Mouse (Mus musculus) urinary bladder, postnatal 10 days (tissue): Measurements from ENCODE around the gene Pih1d3.

Source experiments
- DNase-seq: peaks from one replicate; pipeline ENCODE4 v3.0.0; 2022; ENCODE audit warnings: low spot score

Pih1d3 gene

DNA sequence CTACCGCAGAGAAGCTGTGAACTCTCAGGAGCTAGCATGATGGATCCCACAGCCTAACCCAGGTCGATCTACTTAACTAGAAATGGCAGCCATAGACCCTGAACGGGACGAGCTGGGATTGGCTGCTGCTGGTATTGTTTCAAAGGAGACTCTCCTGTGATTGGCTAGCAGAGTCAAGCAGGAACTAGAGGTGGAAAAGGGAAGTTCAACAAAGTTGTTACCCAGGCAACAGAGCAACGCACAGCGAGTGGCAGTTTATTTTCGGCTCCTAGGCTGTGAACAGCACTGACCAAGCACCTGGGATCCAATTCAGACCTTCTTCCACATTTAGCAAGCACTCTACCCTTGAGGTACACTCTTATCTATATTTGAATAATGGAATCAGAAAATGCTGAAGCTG lies at the start of gene Pih1d3, which contains the start of gene 4931428L18Rik:
Gene Pih1d3, plus strand, starts transcription at position 275 of the 400 bp plus-strand sequence.
Gene 4931428L18Rik, minus strand, starts transcription at position 121 of the 400 bp plus-strand sequence.
- DNase-seq, result no peak

DNA sequence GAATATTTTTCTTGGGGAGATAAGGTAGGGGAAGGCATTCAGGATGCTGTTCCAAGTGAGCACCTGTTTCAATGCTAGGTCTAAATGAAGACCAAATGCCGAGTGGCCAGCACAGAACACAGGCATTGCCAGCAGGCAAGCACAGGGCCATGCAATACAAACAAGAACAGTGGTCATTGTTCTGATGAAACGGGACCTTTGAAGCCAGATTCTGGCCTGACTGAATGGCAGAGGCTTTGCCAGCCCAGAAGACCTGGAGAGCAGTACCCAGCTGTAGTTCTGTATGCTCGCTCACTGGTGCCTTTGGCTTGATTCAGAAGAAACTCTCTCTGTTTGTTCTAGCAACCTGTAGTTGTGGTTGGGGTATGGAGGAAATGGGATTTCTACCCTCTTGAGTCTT lies 47.2 kb upstream of the Pih1d3 start:
- DNase-seq, result no peak

DNA sequence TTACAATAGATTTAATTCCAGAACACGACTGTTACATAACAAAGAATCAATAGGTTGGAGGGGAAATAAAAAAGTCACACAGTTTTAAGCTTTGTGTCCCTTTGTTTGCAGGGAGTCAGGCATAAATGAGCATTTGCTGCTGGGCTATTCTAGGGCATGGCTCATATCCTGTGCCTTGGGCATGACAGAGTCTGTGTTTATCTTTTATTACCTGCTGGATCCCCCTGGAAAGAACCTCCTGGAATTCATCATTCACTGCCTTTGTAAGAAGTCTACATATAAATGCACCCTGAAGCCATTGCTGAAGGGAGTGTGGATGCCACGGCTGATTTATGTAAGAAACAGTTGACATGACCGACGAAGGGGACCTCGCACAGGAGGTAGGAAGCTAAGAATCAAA lies 46.5 kb upstream of the Pih1d3 start, which contains the start of gene Lgsn:
Gene Lgsn, plus strand, starts transcription at position 301 of the 400 bp plus-strand sequence.
- DNase-seq, result no peak

DNA sequence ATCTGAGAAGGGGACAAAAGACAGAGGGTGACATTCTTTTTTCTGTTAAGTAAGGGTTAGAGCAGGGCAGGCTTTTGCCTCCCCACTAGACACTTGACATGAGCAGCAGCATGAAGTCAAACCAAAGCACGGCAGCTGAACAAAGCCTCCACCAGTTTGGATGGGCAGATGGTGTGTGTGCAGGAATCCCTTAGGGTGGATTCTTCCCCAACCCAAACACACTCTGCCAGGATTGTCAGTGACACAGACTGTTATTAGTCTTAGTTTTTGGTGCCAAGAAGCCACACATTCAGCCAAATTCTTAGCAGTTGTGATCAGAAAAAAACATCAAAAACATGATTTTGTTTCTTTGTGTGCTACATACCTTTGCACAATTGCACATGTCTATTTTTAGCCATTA lies 44.4 kb upstream of the Pih1d3 start:
- no peak for DNase-seq

DNA sequence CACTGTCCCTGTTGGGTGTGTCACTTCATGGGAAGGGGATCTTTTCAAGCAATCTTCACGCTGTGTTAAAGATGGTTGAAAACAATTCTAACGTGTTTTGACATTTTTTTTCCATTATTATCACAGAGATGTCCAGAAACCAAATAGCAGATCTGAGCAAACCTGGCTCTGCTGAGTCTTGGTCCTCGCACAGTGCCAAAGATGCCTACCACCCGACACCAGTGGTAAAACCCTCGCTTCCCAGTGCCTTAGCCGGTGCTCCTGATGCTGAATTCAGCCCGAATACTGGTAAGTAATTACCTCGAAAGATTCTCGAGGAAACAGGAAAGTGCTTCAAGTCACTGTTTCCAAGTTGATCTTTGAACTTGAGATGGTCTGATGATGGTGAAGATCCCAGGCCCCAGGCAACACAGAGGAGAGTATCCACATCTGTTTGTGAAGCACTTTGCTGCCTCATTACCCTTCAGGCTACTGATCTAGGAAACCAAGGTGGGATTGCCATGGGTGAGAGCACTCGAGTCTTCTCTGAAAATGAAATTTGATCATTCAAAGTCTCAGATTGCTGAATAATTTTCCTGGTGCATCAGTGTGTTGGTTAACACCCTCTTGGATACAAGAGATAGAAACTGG lies 32.3 kb upstream of the Pih1d3 start:
- no peak for DNase-seq

DNA sequence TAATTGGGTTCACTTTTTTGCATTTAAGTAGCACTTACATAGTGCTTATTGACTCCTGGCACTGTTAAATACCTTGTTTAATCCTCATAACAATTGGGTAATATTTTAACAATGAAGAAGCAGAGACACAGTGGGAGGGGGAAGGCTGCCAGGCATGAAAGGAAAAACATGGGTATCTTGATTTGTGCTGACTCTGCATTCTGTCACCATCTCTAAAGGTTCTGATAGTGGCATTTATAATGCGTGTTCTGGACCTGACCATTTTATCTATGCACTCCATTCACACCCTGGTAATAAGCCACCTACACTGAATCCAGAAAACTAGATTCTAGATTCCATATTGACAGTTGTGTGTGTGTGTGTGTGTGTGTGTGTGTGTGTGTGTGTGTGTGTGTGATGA lies 27.0 kb upstream of the Pih1d3 start:
- no peak for DNase-seq

DNA sequence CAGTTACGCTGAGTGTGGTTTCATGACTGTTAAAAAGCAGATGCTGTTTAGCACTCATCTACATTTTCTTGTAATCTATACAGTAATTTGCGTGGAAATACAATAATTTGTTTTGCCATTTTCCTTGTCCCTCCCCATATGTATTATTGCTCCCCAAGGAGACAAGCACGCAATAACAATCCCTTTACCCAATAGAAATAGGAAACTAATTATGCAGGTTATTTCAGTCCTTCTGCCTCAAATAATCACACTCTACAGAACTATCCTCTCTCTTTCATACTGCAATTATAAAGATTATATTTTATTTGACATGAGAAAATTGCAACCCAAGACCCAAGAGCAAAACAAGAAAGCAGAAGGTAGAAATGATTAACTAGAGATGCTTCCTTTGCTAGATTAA lies 25.7 kb upstream of the Pih1d3 start:
- DNase-seq, result no peak

DNA sequence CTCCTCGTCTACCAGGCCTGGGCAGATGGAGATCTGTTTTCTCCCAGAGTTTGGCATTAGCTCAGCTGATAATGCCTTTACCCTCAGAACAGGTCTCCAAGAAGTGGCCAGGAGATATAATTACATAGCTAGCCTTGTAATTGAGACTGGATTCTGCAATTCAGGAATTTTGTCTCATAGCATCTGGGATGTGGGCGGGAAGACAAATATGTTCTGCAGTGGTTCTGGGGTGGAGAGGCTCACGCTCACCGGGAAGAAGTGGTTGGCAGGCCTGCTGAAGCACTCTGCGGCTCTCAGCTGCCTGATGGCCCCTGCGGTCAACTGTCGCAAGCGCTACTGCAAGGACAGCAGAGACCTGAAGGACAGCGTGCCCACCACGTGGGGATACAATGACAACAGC lies 18.9 kb upstream of the Pih1d3 start:
- no peak for DNase-seq

DNA sequence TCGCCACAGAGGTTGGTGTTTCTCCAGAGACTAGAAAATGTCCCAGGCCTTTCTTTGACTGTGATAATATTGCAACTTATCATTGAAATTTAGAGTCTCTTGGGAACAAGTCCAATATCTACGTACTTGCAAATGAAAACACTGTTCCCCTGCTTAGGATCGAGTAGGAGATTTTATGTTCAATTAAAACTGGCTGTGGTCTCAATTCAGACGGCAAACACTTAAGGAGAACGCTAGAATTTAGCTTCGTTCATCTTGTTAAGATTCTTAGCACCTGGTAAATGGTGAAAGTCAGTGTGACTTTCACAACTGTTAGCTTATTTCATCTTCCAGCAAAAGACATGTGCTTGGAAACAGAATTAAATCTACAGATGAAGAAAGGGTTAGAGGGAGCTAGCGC lies 17.3 kb upstream of the Pih1d3 start:
- no peak for DNase-seq

DNA sequence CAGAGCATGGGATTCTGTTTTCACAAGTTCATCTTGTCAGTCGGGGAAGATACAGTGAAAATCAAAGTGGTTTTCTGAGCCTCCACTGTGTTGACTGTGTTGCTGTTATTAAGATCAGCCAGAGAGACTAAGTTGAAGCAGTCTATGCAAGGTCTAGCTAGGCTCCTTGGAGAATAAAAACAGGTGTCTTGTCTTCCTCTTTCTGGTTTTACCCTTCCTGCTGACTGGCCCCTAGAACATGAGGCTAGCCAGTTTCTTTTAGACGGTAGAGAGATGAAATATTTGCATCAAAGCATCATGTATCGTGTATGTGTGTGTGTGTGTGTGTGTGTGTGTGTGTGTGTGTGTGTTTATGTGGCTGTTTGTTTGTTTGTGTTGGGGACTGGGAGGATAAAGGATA lies 16.9 kb upstream of the Pih1d3 start:
- DNase-seq, result no peak

DNA sequence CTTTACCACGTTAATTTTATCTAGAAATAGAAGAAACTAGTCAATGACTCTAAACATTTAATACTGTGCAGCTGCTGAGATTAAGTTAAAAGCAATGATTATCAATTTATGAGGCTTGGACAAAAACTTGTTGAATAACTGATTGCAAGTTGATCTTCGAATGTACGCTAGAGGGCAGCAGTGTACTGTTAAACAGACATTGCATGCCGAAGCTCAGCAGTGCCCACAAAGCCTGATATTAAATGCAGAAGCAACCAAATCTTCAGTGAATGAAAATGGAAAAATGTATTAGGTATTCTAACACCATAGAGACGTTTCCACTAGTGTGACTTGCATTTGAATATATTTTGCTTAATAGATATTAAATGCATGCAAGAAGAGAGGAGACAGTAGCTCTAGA lies 12.5 kb upstream of the Pih1d3 start:
- no peak for DNase-seq

DNA sequence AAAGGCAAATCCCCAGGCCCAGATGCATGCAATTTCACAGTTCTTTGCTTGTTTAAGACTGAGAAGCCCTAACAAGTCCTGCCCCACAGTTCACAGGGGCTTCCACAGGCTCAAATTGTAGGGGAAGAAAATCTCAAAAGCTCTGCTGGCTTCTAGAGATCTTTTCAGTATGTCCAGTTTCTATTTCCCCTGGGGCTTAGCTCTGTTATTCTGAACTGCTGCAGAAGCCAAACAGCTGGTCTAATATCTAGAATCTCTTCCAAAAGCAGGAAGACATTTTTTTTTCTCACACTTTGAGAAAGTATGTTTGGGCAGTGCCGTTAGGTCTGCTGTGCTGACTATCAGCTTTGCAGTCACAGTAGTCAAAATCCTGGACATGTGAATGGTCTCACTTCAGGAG lies 7.8 kb upstream of the Pih1d3 start:
- DNase-seq, result no peak

DNA sequence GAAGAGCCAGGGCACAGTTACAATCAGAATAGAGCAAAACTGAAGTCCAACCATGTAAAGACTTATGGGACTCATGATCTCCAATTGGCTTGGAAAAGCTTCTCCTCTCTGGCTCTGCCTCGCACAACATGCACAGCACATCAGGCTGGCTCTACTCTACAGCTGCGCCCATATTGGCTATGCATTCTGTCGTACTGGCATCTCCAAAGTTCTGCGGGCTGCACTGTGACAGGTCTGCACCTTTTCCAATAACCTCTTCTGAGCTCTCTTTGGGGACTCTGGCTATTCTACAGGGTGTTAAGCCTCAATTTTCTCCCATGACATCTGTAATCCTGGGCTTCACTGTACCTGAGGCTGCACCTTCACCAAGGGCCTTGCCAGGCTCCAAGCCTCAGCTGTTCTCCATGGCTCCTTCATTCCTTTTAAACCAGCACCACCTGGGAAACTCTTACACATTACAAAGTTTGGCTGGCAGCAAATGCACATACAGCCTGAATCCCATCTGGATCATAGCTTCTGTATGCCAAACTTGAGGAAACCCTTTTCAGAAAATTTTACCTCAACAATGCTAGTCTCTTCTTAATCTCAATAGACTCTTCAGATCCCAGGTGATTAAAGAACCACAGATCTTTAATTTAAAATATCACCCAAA lies 1.9 kb upstream of the Pih1d3 start:
- no peak for DNase-seq

DNA sequence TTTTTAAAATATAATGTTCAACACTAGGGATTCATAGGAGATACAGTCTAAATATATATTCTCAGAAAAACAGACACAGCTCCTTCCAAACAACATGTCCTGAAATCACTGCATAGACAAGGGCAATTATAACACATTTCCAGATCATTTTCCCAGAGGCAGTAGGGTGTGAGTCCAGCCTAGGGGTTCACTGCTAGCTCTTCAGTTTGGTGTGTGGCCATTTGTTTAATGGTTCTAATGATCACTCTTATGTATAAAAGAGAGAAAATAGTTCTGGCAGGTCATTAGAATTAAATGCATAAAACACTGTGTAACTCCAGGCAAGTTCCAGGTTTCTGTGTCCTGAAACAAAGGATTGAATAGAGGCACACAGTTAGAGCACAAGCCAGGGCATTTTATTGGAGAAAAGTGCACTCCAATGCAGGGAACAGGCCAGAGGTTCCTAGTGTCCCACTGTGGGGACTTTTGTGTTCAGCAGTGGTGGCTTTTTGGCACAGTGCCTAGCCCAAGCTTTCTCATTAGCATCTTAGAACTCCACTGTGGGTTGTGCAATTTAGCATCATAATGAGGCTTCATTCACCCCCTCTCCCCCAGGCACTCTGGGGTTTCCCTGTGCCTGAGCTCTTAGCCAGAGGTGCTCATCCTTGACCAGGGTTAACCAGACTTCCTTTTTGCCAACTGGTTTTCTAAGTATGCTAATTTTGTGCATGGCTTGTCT lies 10.8 kb downstream of the Pih1d3 start:
- no peak for DNase-seq

DNA sequence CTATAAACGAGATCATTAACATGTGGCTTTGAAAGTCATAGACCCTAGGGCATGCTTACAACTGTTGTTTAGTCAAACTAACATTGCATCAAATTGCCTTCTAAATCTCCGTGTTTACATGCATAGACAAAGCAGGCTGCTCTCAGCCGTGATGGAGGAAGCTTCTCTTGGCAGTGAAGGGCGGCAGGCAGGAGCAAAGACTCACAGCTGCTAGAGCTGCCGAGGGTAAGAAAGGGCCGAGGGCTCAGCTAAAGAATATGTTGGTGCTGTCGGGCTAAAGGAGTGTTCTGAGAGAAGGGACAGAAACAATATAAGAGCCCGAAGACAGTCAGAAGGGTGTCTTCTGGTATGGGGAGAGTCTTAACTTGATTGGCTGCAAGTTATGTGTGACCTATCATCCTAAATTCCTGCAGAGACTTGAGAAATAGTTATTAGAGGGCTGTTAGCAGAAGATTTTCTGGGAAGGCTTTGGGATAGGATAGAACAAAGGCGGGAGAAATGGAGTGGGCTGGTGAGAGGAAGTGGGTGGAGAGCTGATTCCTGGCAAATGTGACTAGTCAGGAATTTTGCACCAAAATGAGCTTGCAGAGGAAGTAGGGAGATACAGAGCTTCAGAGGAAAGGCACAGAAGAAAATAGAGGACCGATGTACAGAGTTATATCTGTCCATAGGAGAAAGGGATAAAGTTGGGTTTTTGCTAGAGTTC lies 37.7 kb downstream of the Pih1d3 start:
- DNase-seq, result no peak
